Mouse (Mus musculus): ENCODE data around the gene Rab3d. TPM values are rescaled to one million over a fixed set of nuclear protein-coding genes. Genes with fewer than 3 reads are reported as not detected.
A peak's percentile ranks its signal among the peaks of the same experiment; 100 is the strongest.

Gene Rab3d
- polyA plus RNA-seq, 1 experiment from 2014 or later, result 28.4 TPM

DNA sequence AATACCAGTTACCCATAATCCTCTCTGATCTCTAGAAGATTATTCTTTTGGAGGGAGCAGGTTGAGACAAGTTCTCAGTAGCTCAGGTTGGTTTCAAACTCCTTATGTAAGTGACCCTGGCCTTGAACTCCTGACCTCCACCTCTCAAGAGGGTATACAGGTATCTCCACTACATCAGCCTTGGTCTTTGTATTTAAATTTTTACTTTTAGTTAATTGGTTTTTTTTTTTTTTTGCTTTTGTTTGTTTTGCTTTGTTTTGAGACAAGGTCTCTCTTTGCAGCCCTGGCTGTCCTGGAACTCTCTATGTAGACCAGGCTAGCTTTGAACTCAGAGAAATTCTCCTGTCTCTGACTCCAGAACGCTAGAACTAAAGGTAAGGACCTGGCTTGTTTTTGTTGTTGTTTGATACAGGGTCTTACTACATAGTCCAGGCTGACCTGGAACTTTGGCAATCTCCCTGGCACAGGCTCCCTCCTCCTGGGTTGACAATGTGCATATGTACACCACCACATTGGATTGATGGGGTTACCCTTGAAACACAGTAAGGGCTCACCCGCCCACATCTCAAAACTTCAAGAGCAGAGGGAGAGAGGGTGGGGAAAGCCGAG lies 5.6 kb upstream of the Rab3d start:
- DNase-seq (ENCODE audit: low spot score), result no peak
- Histone ChIP-seq H3K4me1 (ENCODE audit: insufficient read depth, low read depth, low read length) (peaks cover 22% of the 10 kb centered on the region), H3K4me3 (ENCODE audit: low read depth, low read length) (no peak overlapping the region), H3K9ac (replicated peaks; ENCODE audit: low read depth) (no peak overlapping the region), H3K4me2 (replicated peaks; ENCODE audit: low read depth, low read length) (no peak overlapping the region), H3K36me3 (ENCODE audit: insufficient read depth, low read length) (no peaks in the 10 kb centered on the region), H3K9me3 (ENCODE audit: low read length) (no peaks in the 10 kb centered on the region), H3K27me3 (replicated peaks; ENCODE audit: insufficient read depth, low read length) (no peaks in the 10 kb centered on the region), H3K27ac (ENCODE audit: low read length) (peak overlapping the region; percentile 86)
- 16% methylated on average over 3 of the region's 3 CpGs for WGBS
- no peak for TF ChIP-seq EP300 (IDR thresholded peaks at IDR 0.05)
- TF ChIP-seq CTCF (IDR thresholded peaks at IDR 0.05), result no peak
- no peak for ATAC-seq

DNA sequence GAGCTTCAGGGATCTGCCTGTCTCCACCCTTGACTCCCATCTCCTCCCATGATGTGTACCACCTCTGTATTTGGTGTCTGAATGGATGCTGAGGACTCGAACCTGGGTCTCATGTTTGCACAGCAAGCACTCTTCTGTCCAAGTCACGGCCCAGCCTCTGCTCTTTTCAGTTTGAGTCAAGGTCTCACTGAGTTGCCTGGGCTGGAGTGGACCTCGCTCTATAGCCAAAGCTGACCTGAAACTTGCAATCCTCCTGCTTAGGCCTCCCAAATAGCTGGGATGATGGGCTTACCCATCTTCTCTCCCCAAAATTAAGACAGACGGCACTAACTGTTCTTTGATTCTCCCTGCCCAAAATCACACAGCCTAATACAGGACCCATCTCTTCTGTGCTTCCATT lies 5.0 kb upstream of the Rab3d start:
- no peak for DNase-seq (ENCODE audit: low spot score)
- H3K27ac ChIP-seq (ENCODE audit: low read length), result peak overlapping the region; percentile 86

DNA sequence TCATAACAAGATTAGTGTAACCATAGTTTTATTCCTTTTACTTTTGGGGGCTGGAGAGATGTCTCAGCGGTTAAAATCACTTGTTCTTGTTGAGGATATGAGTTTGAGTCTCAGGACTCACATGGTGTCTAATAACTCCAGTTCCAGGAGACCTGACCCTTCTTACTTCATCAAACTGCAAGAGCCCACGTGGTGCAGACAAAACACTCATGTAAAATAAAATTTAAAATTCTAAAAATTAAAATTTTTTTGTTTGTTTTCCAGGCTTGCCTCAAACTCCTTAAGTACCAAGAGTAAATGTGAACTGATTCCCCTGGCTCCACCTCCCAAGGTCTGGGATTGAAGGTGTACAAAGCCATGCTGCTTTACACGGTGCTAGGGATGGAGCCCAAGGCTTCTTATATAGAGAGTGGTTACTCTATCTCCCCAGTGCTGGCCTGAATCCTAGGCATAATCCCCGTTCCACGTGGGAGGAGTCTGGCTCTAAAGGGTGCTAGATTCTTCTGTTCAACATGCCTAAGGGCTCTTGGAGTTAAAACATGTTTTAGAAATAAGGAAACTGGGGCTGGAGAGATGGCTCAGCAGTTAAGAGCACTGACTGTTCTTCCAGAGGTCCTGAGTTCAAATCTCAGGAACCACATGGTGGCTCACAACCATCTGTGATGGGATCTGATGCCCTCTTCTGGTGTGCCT lies 846 bp upstream of the Rab3d start:
- no peaks in the 10 kb centered on the region for H3K27me3 ChIP-seq (replicated peaks; ENCODE audit: insufficient read depth, low read length)
- H3K4me2 ChIP-seq (replicated peaks; ENCODE audit: low read depth, low read length), result peak overlapping the region; percentile 99; the same call in 1 of the 2 replicates
- DNase-seq (ENCODE audit: low spot score) (peak; percentile 65), ATAC-seq (no peak)
- peak overlapping the region; percentile 85; the same call in 1 of the 2 replicates for H3K27ac ChIP-seq (ENCODE audit: low read length)
- no peak overlapping the region for H3K9ac ChIP-seq (replicated peaks; ENCODE audit: low read depth)
- H3K36me3 ChIP-seq (ENCODE audit: insufficient read depth, low read length), result no peaks in the 10 kb centered on the region
- H3K4me1 ChIP-seq (ENCODE audit: insufficient read depth, low read depth, low read length), result peaks cover 9% of the 10 kb centered on the region; the same call in 1 of the 2 replicates
- no peaks in the 10 kb centered on the region for H3K9me3 ChIP-seq (ENCODE audit: low read length)
- H3K4me3 ChIP-seq (ENCODE audit: low read depth, low read length), result no peak overlapping the region
- TF ChIP-seq CTCF (IDR thresholded peaks at IDR 0.05) (peak; percentile 17; the same call in 1 of the 2 replicates), EP300 (IDR thresholded peaks at IDR 0.05) (no peak)
- 11% methylated on average over 5 of the region's 5 CpGs for WGBS

More for the DNA sequence above, 5.0 kb upstream of the Rab3d start:
- H3K4me2 ChIP-seq (replicated peaks; ENCODE audit: low read depth, low read length), result no peak overlapping the region
- no peak overlapping the region for H3K4me3 ChIP-seq (ENCODE audit: low read depth, low read length)
- TF ChIP-seq CTCF (IDR thresholded peaks at IDR 0.05) (no peak), EP300 (IDR thresholded peaks at IDR 0.05) (no peak)
- no peaks in the 10 kb centered on the region for H3K9me3 ChIP-seq (ENCODE audit: low read length)
- H3K36me3 ChIP-seq (ENCODE audit: insufficient read depth, low read length), result no peaks in the 10 kb centered on the region
- H3K9ac ChIP-seq (replicated peaks; ENCODE audit: low read depth), result no peak overlapping the region
- ATAC-seq, result no peak
- H3K27me3 ChIP-seq (replicated peaks; ENCODE audit: insufficient read depth, low read length), result no peaks in the 10 kb centered on the region
- peaks cover 22% of the 10 kb centered on the region for H3K4me1 ChIP-seq (ENCODE audit: insufficient read depth, low read depth, low read length)
- 93% methylated on average over 4 of the region's 4 CpGs for WGBS

DNA sequence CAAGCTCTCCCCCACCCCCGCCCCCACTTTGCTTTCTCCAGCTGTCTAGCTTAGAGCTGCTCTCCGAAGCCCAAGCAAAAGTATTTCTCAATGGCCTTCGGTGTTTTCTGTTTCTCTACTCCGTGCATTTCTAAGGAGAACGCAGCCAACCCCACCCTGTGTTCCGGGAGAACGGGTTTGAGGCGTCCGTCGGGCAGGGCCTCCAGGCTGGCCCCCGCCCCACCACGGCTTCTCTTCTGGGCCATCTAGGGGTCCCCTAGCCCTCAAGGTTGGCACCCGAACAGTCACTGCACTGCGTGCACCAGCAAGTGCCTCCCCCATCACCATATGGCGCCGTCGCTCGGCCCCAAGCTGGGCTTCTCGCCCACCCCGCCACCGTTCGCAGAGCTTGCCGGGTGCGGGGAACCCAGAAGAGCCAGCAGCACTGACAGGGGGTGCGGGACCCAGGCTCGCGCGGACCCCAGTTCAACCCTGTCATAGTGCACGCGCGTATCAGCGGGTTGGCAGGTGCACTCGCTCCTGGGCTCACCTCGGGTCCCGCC lies 428 bp downstream of the Rab3d start:
- peak overlapping the region; percentile 44 for H3K9ac ChIP-seq (replicated peaks; ENCODE audit: low read depth)
- no peak for TF ChIP-seq CTCF (IDR thresholded peaks at IDR 0.05)
- no peak for TF ChIP-seq EP300 (IDR thresholded peaks at IDR 0.05)
- peak overlapping the region; percentile 85 for H3K27ac ChIP-seq (ENCODE audit: low read length)
- no peaks in the 10 kb centered on the region for H3K36me3 ChIP-seq (ENCODE audit: insufficient read depth, low read length)
- no peaks in the 10 kb centered on the region for H3K9me3 ChIP-seq (ENCODE audit: low read length)
- peak; percentile 30 for ATAC-seq
- H3K4me2 ChIP-seq (replicated peaks; ENCODE audit: low read depth, low read length), result peak overlapping the region; percentile 99
- peak overlapping the region; percentile 79 for H3K4me3 ChIP-seq (ENCODE audit: low read depth, low read length)
- peak; percentile 80 for DNase-seq (ENCODE audit: low spot score)
- H3K4me1 ChIP-seq (ENCODE audit: insufficient read depth, low read depth, low read length), result peaks cover 3% of the 10 kb centered on the region; the same call in 1 of the 2 replicates
- no peaks in the 10 kb centered on the region for H3K27me3 ChIP-seq (replicated peaks; ENCODE audit: insufficient read depth, low read length)
- under 1% methylated on average over 28 of the region's 35 CpGs for WGBS

DNA sequence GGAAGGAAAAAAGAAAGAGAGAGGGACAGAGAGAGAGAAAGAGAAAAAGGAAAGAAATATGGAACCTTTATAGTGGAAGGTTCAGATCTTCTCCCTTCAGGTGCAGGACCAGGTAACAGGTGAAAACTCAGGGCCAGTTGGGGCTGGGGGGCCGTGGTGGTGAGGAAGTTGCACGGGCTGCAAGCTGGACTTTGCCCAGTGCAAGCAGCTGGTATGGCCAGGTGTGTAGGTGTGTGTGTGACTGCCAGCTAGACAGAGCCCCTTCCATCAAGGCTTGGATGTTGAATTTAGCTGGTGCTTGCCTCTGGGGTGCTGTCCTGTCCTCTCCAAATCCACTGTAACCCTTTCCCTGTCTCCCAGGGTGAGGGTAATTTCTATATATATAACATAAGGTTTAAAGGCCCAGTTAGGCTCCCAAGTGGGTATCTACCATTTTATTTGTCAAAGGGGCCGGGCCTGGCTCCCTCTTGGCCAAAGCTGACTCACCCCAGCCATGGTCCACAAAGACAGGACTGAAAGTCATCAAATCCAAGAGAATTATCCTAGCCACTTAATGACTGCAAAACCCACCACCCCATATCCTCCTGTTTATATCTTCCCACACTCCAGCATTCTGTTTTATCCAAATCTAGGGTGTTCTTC lies 1.0 kb downstream of the Rab3d start:
- DNase-seq (ENCODE audit: low spot score) (no peak), ATAC-seq (no peak)
- H3K9me3 ChIP-seq (ENCODE audit: low read length), result no peaks in the 10 kb centered on the region
- peak overlapping the region; percentile 85 for H3K27ac ChIP-seq (ENCODE audit: low read length)
- no peaks in the 10 kb centered on the region for H3K36me3 ChIP-seq (ENCODE audit: insufficient read depth, low read length)
- 51% methylated on average over 3 of the region's 3 CpGs for WGBS
- H3K4me1 ChIP-seq (ENCODE audit: insufficient read depth, low read depth, low read length), result peaks cover 3% of the 10 kb centered on the region; the same call in 1 of the 2 replicates
- no peaks in the 10 kb centered on the region for H3K27me3 ChIP-seq (replicated peaks; ENCODE audit: insufficient read depth, low read length)
- TF ChIP-seq EP300 (IDR thresholded peaks at IDR 0.05) (no peak), CTCF (IDR thresholded peaks at IDR 0.05) (no peak)
- H3K9ac ChIP-seq (replicated peaks; ENCODE audit: low read depth), result no peak overlapping the region
- peak overlapping the region; percentile 79; the same call in 1 of the 2 replicates for H3K4me3 ChIP-seq (ENCODE audit: low read depth, low read length)
- peak overlapping the region; percentile 99 for H3K4me2 ChIP-seq (replicated peaks; ENCODE audit: low read depth, low read length)
